Mouse (Mus musculus) hindbrain, embryonic 12.5 days (tissue): ENCODE data around the gene Fxr2. TPM values are rescaled to one million over a fixed set of nuclear protein-coding genes. Genes with fewer than 3 reads are reported as not detected.

Experiments
- ATAC-seq: fragments of 200-750 bp; cut with Nextera tagmentation; 2 replicates; pipeline ENCODE4 v1.8.0; 2017; ENCODE audit warnings: moderate TSS enrichment; ENCODE audit not compliant: low FRiP score
- H3K27ac ChIP-seq: fragments of 300-500 bp; sonication (generic); 2 replicates; pipeline ENCODE4 v1.5.1; 2016; ENCODE audit warnings: mild to moderate bottlenecking
- H3K27me3 ChIP-seq: fragments of 300-500 bp; sonication (generic); 2 replicates; pipeline ENCODE4 v1.6.1; 2016; ENCODE audit warnings: mild to moderate bottlenecking
- H3K36me3 ChIP-seq: fragments of 300-500 bp; sonication (generic); 2 replicates; pipeline ENCODE4 v1.6.1; 2016; ENCODE audit warnings: mild to moderate bottlenecking
- H3K4me1 ChIP-seq: fragments of 300-500 bp; sonication (generic); 2 replicates; pipeline ENCODE4 v1.6.1; 2016
- H3K4me2 ChIP-seq: fragments of 300-500 bp; sonication (generic); replicated peaks from 2 replicates; pipeline ENCODE4 v1.6.1; 2016; ENCODE audit warnings: mild to moderate bottlenecking
- H3K4me3 ChIP-seq: fragments of 300-500 bp; sonication (generic); 2 replicates; pipeline ENCODE4 v1.5.1; 2016; ENCODE audit warnings: mild to moderate bottlenecking
- H3K9ac ChIP-seq: fragments of 300-500 bp; sonication (generic); 2 replicates; pipeline ENCODE4 v1.6.1; 2016; ENCODE audit warnings: mild to moderate bottlenecking, moderate library complexity
- H3K9me3 ChIP-seq: fragments of 300-500 bp; sonication (generic); replicated peaks from 2 replicates; pipeline ENCODE4 v1.6.1; 2016; ENCODE audit warnings: mild to moderate bottlenecking
- WGBS: fragments of 180-500 bp; shearing (Covaris S2); methylation state at CpG from one replicate; pipeline ENCODE4 v1.1.7; 2016; 5-methylcytosine and 5-hydroxymethylcytosine counted together
- polyA plus RNA-seq: library from polyadenylated mRNA; unstranded; fragments of >200 nt; fragmentation: Nextera tagmentation; extraction: Ambion mirVana; gene quantifications from 2 replicates; pipeline ENCODE4 v1.2.1, GENCODE M21; 2016

The Fxr2 gene
- polyA plus RNA-seq: 62.7 and 62.8 TPM in 2 replicates

- H3K36me3 ChIP-seq: no peaks in the 10 kb centered on the region
- H3K4me2 ChIP-seq: peak within 1 kb of the TSS; percentile 78
- peaks cover 29% of the 10 kb centered on the region for H3K4me1 ChIP-seq
- H3K9ac ChIP-seq: peak within 1 kb of the TSS; percentile 99
- under 1% methylated on average over 54 of the region's 56 CpGs for WGBS
- no peaks in the 10 kb centered on the region for H3K9me3 ChIP-seq
- peak; percentile 99 for ATAC-seq
- H3K27me3 ChIP-seq: no peaks in the 10 kb centered on the region
- H3K4me3 ChIP-seq: peak within 1 kb of the TSS; percentile 100
- H3K27ac ChIP-seq: peak within 1 kb of the TSS; percentile 99
Measured at GRCm38 (mm10) chr11:69632284-69633089, at the start of gene Fxr2. Gene Fxr2, plus strand, starts transcription at chr11:69632990.

DNA sequence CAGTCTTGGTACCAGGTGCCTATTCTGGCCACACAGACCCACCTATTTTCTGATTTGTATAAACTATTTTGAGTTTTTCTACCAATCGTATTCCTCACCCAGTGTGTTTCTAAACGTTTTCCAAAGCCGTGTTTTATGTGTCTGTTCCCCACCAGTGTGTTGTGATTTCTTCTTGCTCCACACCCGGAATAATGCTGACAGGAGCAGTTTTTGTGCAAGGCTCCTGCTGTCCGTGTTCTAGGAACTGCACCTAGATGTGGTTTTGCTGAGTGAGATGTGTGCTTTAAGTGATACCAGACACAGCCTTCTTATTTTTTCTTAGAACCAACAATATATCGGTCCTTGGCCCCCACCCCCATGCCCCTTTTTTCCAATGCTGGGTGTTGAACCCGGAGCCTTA, 48.8 kb upstream of the Fxr2 start:
- 89% methylated on average over 7 of the region's 7 CpGs for WGBS

DNA sequence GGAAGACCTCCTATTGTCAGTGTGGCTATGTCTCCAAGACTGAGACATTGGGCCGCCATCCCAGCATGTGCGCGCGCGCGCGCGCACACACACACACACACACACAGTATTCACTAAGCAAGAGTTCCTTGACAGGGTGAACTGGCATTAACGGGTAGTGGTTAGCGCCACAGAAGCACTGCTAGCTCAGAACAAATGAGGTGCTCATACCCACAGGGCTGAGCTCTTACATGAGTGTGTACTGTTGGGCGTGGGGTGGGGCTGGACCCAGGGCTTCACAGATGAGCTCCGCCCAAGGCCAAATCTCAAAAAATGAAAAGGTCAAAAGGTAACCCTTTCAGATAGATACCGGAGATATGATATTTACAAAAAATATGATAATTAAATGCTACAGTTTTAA, 47.9 kb upstream of the Fxr2 start:
- Histone ChIP-seq H3K9ac (no peak overlapping the region), H3K4me1 (peaks cover 9% of the 10 kb centered on the region), H3K27ac (no peak overlapping the region), H3K4me2 (no peak overlapping the region), H3K27me3 (no peaks in the 10 kb centered on the region), H3K4me3 (no peak overlapping the region), H3K9me3 (no peaks in the 10 kb centered on the region), H3K36me3 (peaks cover 35% of the 10 kb centered on the region)
- no peak for ATAC-seq
- WGBS: 97% methylated on average over 13 of the region's 13 CpGs

More for the DNA sequence above, 48.8 kb upstream of the Fxr2 start:
- H3K4me3 ChIP-seq: no peak overlapping the region
- no peak for ATAC-seq
- H3K27me3 ChIP-seq: no peaks in the 10 kb centered on the region
- H3K4me2 ChIP-seq: no peak overlapping the region
- H3K9me3 ChIP-seq: no peaks in the 10 kb centered on the region
- H3K9ac ChIP-seq: no peak overlapping the region
- H3K36me3 ChIP-seq: peaks cover 26% of the 10 kb centered on the region
- no peak overlapping the region for H3K27ac ChIP-seq
- peaks cover 9% of the 10 kb centered on the region for H3K4me1 ChIP-seq

DNA sequence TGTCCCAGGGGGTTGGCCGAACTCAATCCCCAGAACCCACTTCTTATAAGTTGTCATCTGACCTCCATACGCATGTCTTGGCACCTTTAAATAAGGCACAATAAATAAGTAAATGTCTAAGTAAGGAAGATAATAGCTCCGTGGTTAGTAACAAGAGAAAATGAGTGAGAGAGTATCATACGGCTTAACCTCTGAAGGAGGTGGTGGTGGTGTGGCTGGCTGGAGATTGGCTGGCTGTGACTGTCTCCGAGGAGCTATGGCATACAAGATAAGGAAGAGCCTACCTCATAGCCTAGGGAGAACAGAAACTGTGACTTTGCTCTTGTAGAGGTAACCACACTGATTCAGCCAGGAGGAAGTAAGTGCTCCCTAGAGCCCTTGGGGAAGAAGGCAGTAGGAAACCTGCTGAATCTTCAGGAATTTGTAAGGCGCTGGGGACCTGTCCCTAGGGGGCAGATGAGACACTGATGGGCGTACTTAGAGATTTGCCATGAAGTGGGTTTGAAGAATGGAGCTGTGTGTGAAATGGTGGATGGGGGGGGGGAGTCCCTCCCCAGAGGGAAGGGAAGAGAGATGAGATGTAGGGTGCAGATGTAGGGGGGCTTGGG, 47.0 kb upstream of the Fxr2 start:
- no peak for ATAC-seq
- WGBS: 80% methylated on average over 7 of the region's 7 CpGs
- H3K9me3 ChIP-seq: no peaks in the 10 kb centered on the region
- H3K9ac ChIP-seq: no peak overlapping the region
- H3K4me3 ChIP-seq: no peak overlapping the region
- H3K27ac ChIP-seq: no peak overlapping the region
- H3K36me3 ChIP-seq: peaks cover 44% of the 10 kb centered on the region
- no peaks in the 10 kb centered on the region for H3K27me3 ChIP-seq
- peaks cover 9% of the 10 kb centered on the region for H3K4me1 ChIP-seq
- H3K4me2 ChIP-seq: no peak overlapping the region

GRCm38 (mm10) chr11:69589207-69589834, 43.5 kb upstream of the Fxr2 start:
- WGBS: 93% methylated on average over 22 of the region's 22 CpGs
- Histone ChIP-seq H3K4me1 (no peaks in the 10 kb centered on the region), H3K9me3 (no peaks in the 10 kb centered on the region), H3K4me3 (no peak overlapping the region), H3K27ac (no peak overlapping the region), H3K9ac (no peak overlapping the region), H3K4me2 (no peak overlapping the region), H3K27me3 (no peaks in the 10 kb centered on the region), H3K36me3 (peaks cover 64% of the 10 kb centered on the region)
- ATAC-seq: no peak

- Histone ChIP-seq H3K27ac (no peak overlapping the region), H3K4me1 (no peaks in the 10 kb centered on the region), H3K36me3 (peaks cover 64% of the 10 kb centered on the region), H3K9me3 (no peaks in the 10 kb centered on the region), H3K4me3 (no peak overlapping the region), H3K27me3 (no peaks in the 10 kb centered on the region), H3K4me2 (no peak overlapping the region), H3K9ac (no peak overlapping the region)
- 97% methylated on average over 8 of the region's 8 CpGs for WGBS
- no peak for ATAC-seq
Measured at GRCm38 (mm10) chr11:69590622-69591021, 42.2 kb upstream of the Fxr2 start.

DNA sequence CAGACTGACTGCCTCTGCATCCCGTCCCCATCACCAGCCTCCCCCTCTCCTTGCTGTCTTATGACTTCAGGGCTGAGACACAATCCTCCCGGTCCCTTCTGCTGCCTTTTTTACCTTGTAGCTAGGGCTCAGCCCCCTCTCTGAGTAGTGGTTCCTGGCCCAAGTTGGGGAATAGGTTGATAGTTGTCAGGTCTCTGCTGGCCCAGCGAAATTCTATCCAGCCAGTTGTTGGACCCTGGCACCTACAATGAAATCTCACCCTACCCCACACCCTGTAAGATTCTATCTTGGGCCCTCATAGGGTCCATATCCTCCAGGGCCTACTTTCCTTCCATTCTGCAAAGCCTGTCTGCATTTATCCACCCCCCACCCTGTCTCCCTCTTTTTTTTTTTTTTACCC, 41.4 kb upstream of the Fxr2 start:
- no peak overlapping the region for H3K4me3 ChIP-seq
- whole genome bisulfite sequencing: 86% methylated on average over 3 of the region's 3 CpGs
- no peaks in the 10 kb centered on the region for H3K27me3 ChIP-seq
- no peak overlapping the region for H3K27ac ChIP-seq
- H3K9ac ChIP-seq: no peak overlapping the region
- H3K36me3 ChIP-seq: peaks cover 64% of the 10 kb centered on the region
- no peaks in the 10 kb centered on the region for H3K4me1 ChIP-seq
- no peaks in the 10 kb centered on the region for H3K9me3 ChIP-seq
- H3K4me2 ChIP-seq: no peak overlapping the region
- no peak for ATAC-seq

- Histone ChIP-seq H3K4me2 (no peak overlapping the region), H3K9me3 (no peaks in the 10 kb centered on the region), H3K27ac (0 out of 2 replicates have a peak overlapping the region, but pooled peaks have one; percentile 23), H3K36me3 (peaks cover 58% of the 10 kb centered on the region), H3K27me3 (no peaks in the 10 kb centered on the region), H3K4me3 (no peak overlapping the region), H3K4me1 (no peaks in the 10 kb centered on the region), H3K9ac (no peak overlapping the region)
- WGBS: 85% methylated on average over 7 of the region's 7 CpGs
- no peak for ATAC-seq
Measured at GRCm38 (mm10) chr11:69591899-69592637, 40.7 kb upstream of the Fxr2 start.

DNA sequence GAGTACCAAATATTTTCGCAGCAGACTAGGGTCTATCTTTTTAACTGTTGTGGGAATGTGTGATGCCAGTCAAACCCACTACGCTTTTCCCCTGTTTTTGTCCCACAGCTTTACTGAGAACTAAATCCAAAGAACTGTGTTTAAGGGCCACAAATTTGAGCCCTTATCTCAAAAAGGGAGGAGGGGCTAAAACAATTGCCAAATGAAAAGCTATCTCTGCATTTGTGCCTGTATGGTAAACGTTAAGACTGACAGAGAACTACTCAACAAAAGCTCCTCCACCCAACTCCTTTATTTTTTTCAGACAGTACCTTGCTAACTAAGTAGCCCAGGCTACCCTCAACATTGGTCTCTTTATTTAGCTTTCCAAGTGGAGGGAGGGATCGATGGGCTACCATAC, 40.0 kb upstream of the Fxr2 start:
- Histone ChIP-seq H3K9ac (no peak overlapping the region), H3K27me3 (no peaks in the 10 kb centered on the region), H3K4me2 (no peak overlapping the region), H3K36me3 (peaks cover 50% of the 10 kb centered on the region), H3K27ac (no peak overlapping the region), H3K4me1 (no peaks in the 10 kb centered on the region), H3K4me3 (no peak overlapping the region), H3K9me3 (no peaks in the 10 kb centered on the region)
- WGBS: 87% methylated on average over 4 of the region's 4 CpGs
- no peak for ATAC-seq

DNA sequence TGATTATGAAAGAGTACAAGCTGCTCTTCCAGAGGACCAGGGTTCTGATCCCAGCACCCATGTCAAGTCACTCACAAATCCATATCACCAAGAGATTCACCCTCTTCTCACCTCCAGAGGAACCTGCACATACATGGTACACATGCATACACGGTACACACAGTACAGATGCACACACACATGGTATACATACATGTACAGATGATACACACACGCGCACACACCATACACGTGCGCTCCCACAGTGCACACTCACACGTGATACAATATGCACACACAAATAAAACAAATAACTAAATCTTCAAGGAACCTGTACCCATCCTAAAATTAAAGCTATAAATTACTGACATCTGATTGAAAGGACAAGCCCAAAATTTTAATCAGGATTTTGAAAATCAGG, 37.9 kb upstream of the Fxr2 start:
- no peak overlapping the region for H3K4me3 ChIP-seq
- no peak for ATAC-seq
- no peaks in the 10 kb centered on the region for H3K27me3 ChIP-seq
- peaks cover 30% of the 10 kb centered on the region for H3K36me3 ChIP-seq
- WGBS: 95% methylated on average over 6 of the region's 6 CpGs
- H3K4me2 ChIP-seq: no peak overlapping the region
- H3K9me3 ChIP-seq: no peaks in the 10 kb centered on the region
- H3K4me1 ChIP-seq: peaks cover 5% of the 10 kb centered on the region
- no peak overlapping the region for H3K27ac ChIP-seq
- no peak overlapping the region for H3K9ac ChIP-seq

GRCm38 (mm10) chr11:69599436-69599835, 33.4 kb upstream of the Fxr2 start:
- no peak overlapping the region for H3K9ac ChIP-seq
- no peaks in the 10 kb centered on the region for H3K36me3 ChIP-seq
- ATAC-seq: no peak
- no peaks in the 10 kb centered on the region for H3K9me3 ChIP-seq
- no peak overlapping the region for H3K4me3 ChIP-seq
- WGBS: 8% methylated on average over 9 of the region's 9 CpGs
- H3K4me1 ChIP-seq: peaks cover 26% of the 10 kb centered on the region
- 0 out of 2 replicates have a peak, but pooled peaks cover 3% of the 10 kb centered on the region for H3K27me3 ChIP-seq
- H3K4me2 ChIP-seq: peak overlapping the region; percentile 7; the same call in 1 of the 2 replicates
- peak overlapping the region; percentile 56; the same call in 1 of the 2 replicates for H3K27ac ChIP-seq

- ATAC-seq: peak; percentile 58; the same call in 1 of the 2 replicates
- Histone ChIP-seq H3K9me3 (no peaks in the 10 kb centered on the region), H3K9ac (0 out of 2 replicates have a peak overlapping the region, but pooled peaks have one; percentile 4), H3K4me3 (no peak overlapping the region), H3K27ac (peak overlapping the region; percentile 56; the same call in 1 of the 2 replicates), H3K36me3 (no peaks in the 10 kb centered on the region), H3K27me3 (0 out of 2 replicates have a peak, but pooled peaks cover 5% of the 10 kb centered on the region), H3K4me2 (peak overlapping the region; percentile 7), H3K4me1 (peaks cover 31% of the 10 kb centered on the region)
- 10% methylated on average over 6 of the region's 6 CpGs for WGBS
Measured at GRCm38 (mm10) chr11:69600098-69600497, 32.7 kb upstream of the Fxr2 start.
